Mouse (Mus musculus): ENCODE measurements around the gene Ccnb2. TPM values are rescaled to one million over a fixed set of nuclear protein-coding genes. Genes with fewer than 3 reads are reported as not detected.

The Ccnb2 gene
- total and polyA plus RNA-seq, 2 experiments from 2014 or later = 64.8 to 68.1 TPM

GRCm38 (mm10) chr9:70422661-70423060, 1.3 kb upstream of the Ccnb2 start:
- no peak overlapping the region for H3K9ac ChIP-seq (replicated peaks; ENCODE audit: low read depth, low read length)
- H3K4me1 ChIP-seq (ENCODE audit: control insufficient read depth, insufficient read depth) = peaks cover 4% of the 10 kb centered on the region; the same call in 1 of the 2 replicates
- peaks cover 40% of the 10 kb centered on the region for H3K36me3 ChIP-seq (replicated peaks; ENCODE audit: control insufficient read depth, insufficient read depth, low read length)
- H3K27me3 ChIP-seq (ENCODE audit: control insufficient read depth, insufficient read depth, low read length) = no peaks in the 10 kb centered on the region
- DNase-seq (ENCODE audit: low spot score) (no peak), ATAC-seq (ENCODE audit: insufficient read depth, low read depth) (no peak)
- 96% methylated on average over 2 of the region's 2 CpGs for WGBS
- H3K9me3 ChIP-seq (replicated peaks; ENCODE audit: control insufficient read depth, low read length) = no peaks in the 10 kb centered on the region
- no peak overlapping the region for H3K4me3 ChIP-seq (ENCODE audit: low read depth, low read length)
- no peak overlapping the region for H3K27ac ChIP-seq (ENCODE audit: low read depth)
- H3K4me2 ChIP-seq (ENCODE audit: low read depth, low read length) = no peak overlapping the region
- TF ChIP-seq EP300 (IDR thresholded peaks at IDR 0.05; ENCODE audit: low read depth) = no peak
- TF ChIP-seq CTCF (IDR thresholded peaks at IDR 0.05; ENCODE audit: low read depth) = no peak

DNA sequence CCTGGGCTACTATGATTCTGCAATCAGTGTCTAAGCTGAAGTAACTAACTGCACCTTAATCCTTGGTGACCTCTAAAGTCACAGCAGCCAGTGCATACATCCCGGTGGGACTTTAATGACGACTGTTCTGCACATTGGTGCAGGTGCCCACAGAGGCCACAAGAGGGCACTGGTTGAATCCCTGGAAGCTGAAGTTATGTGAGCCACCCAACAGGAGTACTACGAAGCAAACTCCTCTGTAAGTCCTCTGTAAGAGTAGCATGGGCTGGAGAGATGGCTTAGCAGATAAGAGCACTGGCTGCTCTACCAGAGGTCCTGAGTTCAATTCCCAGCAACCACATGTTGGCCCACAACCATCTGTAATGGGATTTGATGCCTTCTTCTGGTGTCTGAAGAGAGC, 4.9 kb downstream of the Ccnb2 start:
- Histone ChIP-seq H3K27ac (ENCODE audit: low read depth) (no peak overlapping the region), H3K4me1 (ENCODE audit: control insufficient read depth, insufficient read depth) (peaks cover 4% of the 10 kb centered on the region; the same call in 1 of the 2 replicates), H3K9ac (replicated peaks; ENCODE audit: low read depth, low read length) (no peak overlapping the region), H3K4me3 (ENCODE audit: low read depth, low read length) (no peak overlapping the region), H3K27me3 (ENCODE audit: control insufficient read depth, insufficient read depth, low read length) (no peaks in the 10 kb centered on the region), H3K36me3 (replicated peaks; ENCODE audit: control insufficient read depth, insufficient read depth, low read length) (peaks cover 62% of the 10 kb centered on the region), H3K9me3 (replicated peaks; ENCODE audit: control insufficient read depth, low read length) (no peaks in the 10 kb centered on the region), H3K4me2 (ENCODE audit: low read depth, low read length) (no peak overlapping the region)
- DNase-seq (ENCODE audit: low spot score) (no peak), ATAC-seq (ENCODE audit: insufficient read depth, low read depth) (no peak)
- WGBS = 77% methylated on average over 3 of the region's 3 CpGs
- TF ChIP-seq CTCF (IDR thresholded peaks at IDR 0.05; ENCODE audit: low read depth) (peak; percentile 36), EP300 (IDR thresholded peaks at IDR 0.05; ENCODE audit: low read depth) (no peak)

- Histone ChIP-seq H3K27ac (ENCODE audit: low read depth) (no peak overlapping the region), H3K4me2 (ENCODE audit: low read depth, low read length) (no peak overlapping the region), H3K4me1 (ENCODE audit: control insufficient read depth, insufficient read depth) (no peaks in the 10 kb centered on the region), H3K9ac (replicated peaks; ENCODE audit: low read depth, low read length) (no peak overlapping the region), H3K27me3 (ENCODE audit: control insufficient read depth, insufficient read depth, low read length) (no peaks in the 10 kb centered on the region), H3K9me3 (replicated peaks; ENCODE audit: control insufficient read depth, low read length) (no peaks in the 10 kb centered on the region), H3K4me3 (ENCODE audit: low read depth, low read length) (no peak overlapping the region), H3K36me3 (replicated peaks; ENCODE audit: control insufficient read depth, insufficient read depth, low read length) (peaks cover 88% of the 10 kb centered on the region)
- 81% methylated on average over 7 of the region's 7 CpGs for WGBS
- ATAC-seq (ENCODE audit: insufficient read depth, low read depth) = no peak
- TF ChIP-seq CTCF (IDR thresholded peaks at IDR 0.05; ENCODE audit: low read depth) (no peak), EP300 (IDR thresholded peaks at IDR 0.05; ENCODE audit: low read depth) (no peak)
- no peak for DNase-seq (ENCODE audit: low spot score)
Observed at GRCm38 (mm10) chr9:70413038-70413437, 8.3 kb downstream of the Ccnb2 start.

- H3K4me2 ChIP-seq (ENCODE audit: low read depth, low read length) = no peak overlapping the region
- no peak overlapping the region for H3K4me3 ChIP-seq (ENCODE audit: low read depth, low read length)
- 83% methylated on average over 11 of the region's 11 CpGs for WGBS
- TF ChIP-seq EP300 (IDR thresholded peaks at IDR 0.05; ENCODE audit: low read depth) = no peak
- TF ChIP-seq CTCF (IDR thresholded peaks at IDR 0.05; ENCODE audit: low read depth) = no peak
- H3K27me3 ChIP-seq (ENCODE audit: control insufficient read depth, insufficient read depth, low read length) = no peaks in the 10 kb centered on the region
- H3K4me1 ChIP-seq (ENCODE audit: control insufficient read depth, insufficient read depth) = no peaks in the 10 kb centered on the region
- ATAC-seq (ENCODE audit: insufficient read depth, low read depth) (no peak), DNase-seq (ENCODE audit: low spot score) (no peak)
- peaks cover 88% of the 10 kb centered on the region for H3K36me3 ChIP-seq (replicated peaks; ENCODE audit: control insufficient read depth, insufficient read depth, low read length)
- no peak overlapping the region for H3K27ac ChIP-seq (ENCODE audit: low read depth)
- no peak overlapping the region for H3K9ac ChIP-seq (replicated peaks; ENCODE audit: low read depth, low read length)
- H3K9me3 ChIP-seq (replicated peaks; ENCODE audit: control insufficient read depth, low read length) = no peaks in the 10 kb centered on the region
Observed at GRCm38 (mm10) chr9:70410668-70411067, 10.7 kb downstream of the Ccnb2 start.

DNA sequence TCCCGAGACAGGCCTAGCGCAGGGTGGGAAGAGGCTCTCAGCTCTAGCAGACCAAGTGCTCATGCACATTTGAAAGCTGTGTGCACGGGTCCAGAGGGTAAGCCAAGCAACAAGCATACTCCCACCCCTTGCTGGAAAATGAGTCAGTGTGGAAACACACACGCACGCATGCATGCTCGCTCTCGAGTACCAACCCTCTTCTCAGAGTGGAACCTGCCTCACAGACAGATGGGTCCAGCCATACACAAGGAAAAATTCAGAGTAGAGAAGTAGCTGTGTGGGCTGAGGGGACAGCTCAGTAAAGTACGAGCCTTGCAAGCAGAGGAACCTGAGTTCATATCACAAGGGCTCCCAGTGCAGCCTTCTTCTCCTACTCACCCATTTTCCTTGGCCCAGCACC, 11.6 kb downstream of the Ccnb2 start:
- TF ChIP-seq EP300 (IDR thresholded peaks at IDR 0.05; ENCODE audit: low read depth) (no peak), CTCF (IDR thresholded peaks at IDR 0.05; ENCODE audit: low read depth) (no peak)
- Histone ChIP-seq H3K4me2 (ENCODE audit: low read depth, low read length) (no peak overlapping the region), H3K9ac (replicated peaks; ENCODE audit: low read depth, low read length) (no peak overlapping the region), H3K27ac (ENCODE audit: low read depth) (no peak overlapping the region), H3K27me3 (ENCODE audit: control insufficient read depth, insufficient read depth, low read length) (no peaks in the 10 kb centered on the region), H3K4me3 (ENCODE audit: low read depth, low read length) (no peak overlapping the region), H3K4me1 (ENCODE audit: control insufficient read depth, insufficient read depth) (no peaks in the 10 kb centered on the region), H3K9me3 (replicated peaks; ENCODE audit: control insufficient read depth, low read length) (no peaks in the 10 kb centered on the region), H3K36me3 (replicated peaks; ENCODE audit: control insufficient read depth, insufficient read depth, low read length) (peaks cover 81% of the 10 kb centered on the region)
- no peak for DNase-seq (ENCODE audit: low spot score)
- 94% methylated on average over 8 of the region's 8 CpGs for WGBS
- no peak for ATAC-seq (ENCODE audit: insufficient read depth, low read depth)

DNA sequence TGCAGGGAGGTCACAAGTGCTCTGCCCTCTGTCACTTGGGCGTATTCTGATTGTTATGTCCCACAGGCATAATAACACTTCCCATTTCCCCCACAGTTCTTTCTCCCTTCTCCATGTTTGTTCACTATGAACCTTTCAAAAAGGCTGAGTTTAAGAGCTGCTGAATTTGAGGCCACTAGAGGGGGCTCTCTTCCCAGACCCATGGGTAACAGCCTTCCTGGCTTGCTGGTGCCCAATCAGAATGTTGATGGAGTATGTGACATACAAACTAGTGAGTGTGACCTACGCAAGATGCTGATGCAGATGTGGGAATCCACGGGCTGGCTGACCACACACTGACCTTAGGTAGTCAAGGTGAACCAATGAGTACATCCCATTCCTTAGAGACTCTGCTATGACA, 12.6 kb downstream of the Ccnb2 start:
- peaks cover 73% of the 10 kb centered on the region for H3K36me3 ChIP-seq (replicated peaks; ENCODE audit: control insufficient read depth, insufficient read depth, low read length)

More for the DNA sequence above, 12.6 kb downstream of the Ccnb2 start:
- TF ChIP-seq EP300 (IDR thresholded peaks at IDR 0.05; ENCODE audit: low read depth) (no peak), CTCF (IDR thresholded peaks at IDR 0.05; ENCODE audit: low read depth) (peak; percentile 69)
- WGBS = 83% methylated on average over 3 of the region's 3 CpGs
- DNase-seq (ENCODE audit: low spot score) (peak; percentile 37), ATAC-seq (ENCODE audit: insufficient read depth, low read depth) (no peak)
- Histone ChIP-seq H3K4me2 (ENCODE audit: low read depth, low read length) (no peak overlapping the region), H3K4me1 (ENCODE audit: control insufficient read depth, insufficient read depth) (no peaks in the 10 kb centered on the region), H3K27ac (ENCODE audit: low read depth) (no peak overlapping the region), H3K9me3 (replicated peaks; ENCODE audit: control insufficient read depth, low read length) (no peaks in the 10 kb centered on the region), H3K4me3 (ENCODE audit: low read depth, low read length) (no peak overlapping the region), H3K27me3 (ENCODE audit: control insufficient read depth, insufficient read depth, low read length) (no peaks in the 10 kb centered on the region), H3K9ac (replicated peaks; ENCODE audit: low read depth, low read length) (no peak overlapping the region)
